Mouse (Mus musculus): ENCODE results near the gene Hoxb4.

DNA sequence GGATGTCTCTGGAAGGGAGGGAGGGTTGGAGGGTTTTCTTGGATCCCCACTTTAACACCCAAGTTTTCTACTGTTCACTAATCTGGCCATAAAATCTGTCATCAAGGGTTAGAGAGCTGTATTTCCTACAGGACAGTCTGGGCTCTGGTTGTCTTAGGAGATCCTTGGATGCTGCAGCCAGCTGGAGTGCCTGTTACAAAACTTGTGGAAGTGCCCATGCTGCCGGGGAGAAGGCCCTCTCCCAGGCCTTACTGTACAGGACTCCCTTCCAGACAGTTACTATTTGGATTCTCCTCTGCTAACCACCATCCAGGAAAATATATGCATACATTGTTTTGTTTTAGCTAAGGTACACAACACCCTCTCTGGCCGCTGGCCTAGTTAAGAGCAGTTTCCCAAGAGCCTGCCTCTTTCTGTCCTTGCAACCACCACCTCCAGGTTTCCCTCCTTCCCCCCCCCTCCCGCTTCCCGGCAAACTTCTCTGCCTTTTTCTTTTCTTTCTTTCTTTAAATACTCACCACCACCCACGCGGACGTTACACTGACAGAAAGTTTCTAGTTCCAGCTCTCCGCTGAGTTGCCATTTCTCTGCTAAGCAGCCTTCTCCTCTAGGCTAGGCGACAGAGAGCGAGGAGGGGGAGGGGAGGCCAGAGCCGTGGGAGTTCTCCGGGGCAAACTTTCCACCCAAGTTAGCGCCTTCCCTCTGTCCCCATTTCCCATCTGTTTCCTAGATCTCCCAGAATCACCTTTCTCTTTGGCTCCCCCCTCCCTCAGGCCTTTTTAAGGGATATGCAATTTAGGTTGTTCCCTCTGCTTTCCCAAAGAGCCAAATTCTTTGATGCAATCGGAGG is 31.6 kb downstream of the Hoxb4 start:
- TF ChIP-seq ZKSCAN1 (IDR thresholded peaks at IDR 0.05; ENCODE audit: borderline replicate concordance, low read depth, low read length) (no peak), HCFC1 (IDR thresholded peaks at IDR 0.05; ENCODE audit: low read depth, low read length) (no peak), CHD2 (IDR thresholded peaks at IDR 0.05; ENCODE audit: low read length) (no peak), PAX5 (IDR thresholded peaks at IDR 0.05; ENCODE audit: low read length) (no peak), KAT2A (IDR thresholded peaks at IDR 0.05; ENCODE audit: insufficient replicate concordance, low read length) (no peak), RCOR1 (conservative IDR thresholded peaks at IDR 0.05; ENCODE audit: low read depth, low read length) (no peak), EP300 (IDR thresholded peaks at IDR 0.05; ENCODE audit: low read length) (no peak), USF2 (conservative IDR thresholded peaks at IDR 0.05; ENCODE audit: low read depth, low read length) (no peak), POLR2A (IDR thresholded peaks at IDR 0.05; ENCODE audit: low read depth, low read length) (no peak)
